1 mouse cellular context compared by ENCODE assay signal in genomic region chr2:181238861-181239260, GRCm38 (mm10).
TF ChIP-seq lines count a peak whose summit lies in the region.

No protein-coding gene starts in this region.

TF ChIP-seq in CH12.LX, 34 proteins besides CTCF, POLR2A, EP300 and RAD21:
- TF ChIP-seq NELFE (IDR thresholded peaks at IDR 0.05; ENCODE audit: low read depth, low read length) (no peak), BHLHE40 (IDR thresholded peaks at IDR 0.05; ENCODE audit: low read depth, low read length) (peak; percentile 43; the same call in 1 of the 2 replicates), ELF1 (IDR thresholded peaks at IDR 0.05; ENCODE audit: low read depth, low read length) (no peak), MAX (IDR thresholded peaks at IDR 0.05; ENCODE audit: low read length) (no peak), IRF4 (IDR thresholded peaks at IDR 0.05; ENCODE audit: low read depth, low read length) (no peak), ZKSCAN1 (IDR thresholded peaks at IDR 0.05; ENCODE audit: borderline replicate concordance, low read depth, low read length) (no peak), MAZ (IDR thresholded peaks at IDR 0.05; ENCODE audit: low read depth, low read length) (no peak), ETS1 (conservative IDR thresholded peaks at IDR 0.05; ENCODE audit: low read depth, low read length) (0 out of 2 replicates have a peak, but pooled peaks have one; percentile 21), ZNF384 (IDR thresholded peaks at IDR 0.05; ENCODE audit: low read depth, low read length) (peak; percentile 84)
